In genomic region chr4:135136202-135136601, GRCm38 (mm10) we compare ENCODE assay signal across 29 mouse cellular contexts. TPM values are rescaled to one million over a fixed set of nuclear protein-coding genes. Genes with fewer than 3 reads are reported as not detected.
"Had no signal": no experiment of that assay in that cellular context is flagged by ENCODE, and none has a peak within 500 bp of the region (broad histone marks: within the 10 kb centered on the region; RNA-seq: fewer than 3 reads in every experiment).

No protein-coding gene starts in this region.

- H3K27ac ChIP-seq: embryonic facial prominence, embryonic 12.5 days; embryonic facial prominence, embryonic 13.5 days; embryonic facial prominence, embryonic 15.5 days; forebrain, embryonic 10.5 days; forebrain, embryonic 12.5 days; forebrain, embryonic 13.5 days; forebrain, embryonic 15.5 days; gastrocnemius, adult 2 months; heart, adult 2 months had no signal

- H3K4me3 ChIP-seq: embryonic facial prominence, embryonic 12.5 days; embryonic facial prominence, embryonic 13.5 days; embryonic facial prominence, embryonic 15.5 days; erythroblast, embryonic 14.5 days; forebrain, embryonic 10.5 days; forebrain, embryonic 12.5 days; forebrain, embryonic 13.5 days; forebrain, embryonic 15.5 days; gastrocnemius, adult 2 months; heart, adult 2 months had no signal

- H3K4me2 ChIP-seq: embryonic facial prominence, embryonic 12.5 days; embryonic facial prominence, embryonic 13.5 days; embryonic facial prominence, embryonic 15.5 days; forebrain, embryonic 12.5 days; forebrain, embryonic 13.5 days; forebrain, embryonic 15.5 days had no signal

- H3K4me1 ChIP-seq: forebrain, embryonic 15.5 days had no signal

- DNase-seq: cerebellum, adult 2 months; cerebellum, adult 8-10 months; cerebellum, adult 9-10 months; cerebellum, adult 9-11 months; cerebellum, postnatal 10 days; cerebellum, postnatal 14 days; cerebellum, postnatal 25 days; cerebellum, postnatal 36 days; embryo, embryonic 11 days; forebrain, postnatal 0 days; gastrocnemius, adult 2 months; gastrocnemius, postnatal 10 days; gastrocnemius, postnatal 25 days; gastrocnemius, postnatal 36 days; heart, adult 11 months; heart, adult 18-20 months; heart, adult 2 months had no signal

- H3K36me3 ChIP-seq: embryonic facial prominence, embryonic 12.5 days; embryonic facial prominence, embryonic 13.5 days; embryonic facial prominence, embryonic 15.5 days; forebrain, embryonic 10.5 days; forebrain, embryonic 12.5 days; forebrain, embryonic 15.5 days had no signal

- H3K9me3 ChIP-seq: embryonic facial prominence, embryonic 12.5 days; embryonic facial prominence, embryonic 13.5 days; embryonic facial prominence, embryonic 15.5 days; forebrain, embryonic 10.5 days; forebrain, embryonic 12.5 days; forebrain, embryonic 13.5 days; forebrain, embryonic 15.5 days had no signal

- H3K9ac ChIP-seq: embryonic facial prominence, embryonic 12.5 days; embryonic facial prominence, embryonic 15.5 days; forebrain, embryonic 12.5 days; forebrain, embryonic 15.5 days; forebrain, postnatal 0 days had no signal

- ATAC-seq: forebrain, embryonic 13.5 days; forebrain, embryonic 14.5 days; forebrain, embryonic 15.5 days; forebrain, embryonic 16.5 days; forebrain, postnatal 0 days had no signal

RNA-seq across cellular contexts. Expression of gene Runx3, which starts 15.8 kb away (rescaled TPM):
- total RNA-seq: forebrain, postnatal 0 days had no signal
- polyA plus RNA-seq: cerebellum, adult 2 months; cortical plate, adult 2 months; forebrain, embryonic 13.5 days; forebrain, embryonic 14.5 days; forebrain, embryonic 15.5 days; forebrain, embryonic 16.5 days; forebrain, postnatal 0 days; frontal cortex, adult 2 months had no signal
